Mouse (Mus musculus): Measurements from ENCODE around the gene Gas2l2.
A peak's percentile ranks its signal among the peaks of the same experiment; 100 is the strongest.

Gene Gas2l2

GRCm38 (mm10) chr11:83418566-83418965, 10.7 kb downstream of the Gas2l2 start:
- Histone ChIP-seq H3K27me3 (ENCODE audit: insufficient read depth, low read length) (peaks cover 85% of the 10 kb centered on the region), H3K4me3 (replicated peaks; ENCODE audit: low read length) (peak overlapping the region; percentile 75), H3K9me3 (ENCODE audit: low read length) (no peaks in the 10 kb centered on the region), H3K36me3 (ENCODE audit: insufficient read depth, low read length) (no peaks in the 10 kb centered on the region), H3K4me1 (replicated peaks; ENCODE audit: low read depth, low read length) (peaks cover 16% of the 10 kb centered on the region)
- TF ChIP-seq POU5F1 (IDR thresholded peaks at IDR 0.05; ENCODE audit: borderline replicate concordance, low read length) (no peak), CTCF (conservative IDR thresholded peaks at IDR 0.05; ENCODE audit: low read length) (no peak), NANOG (IDR thresholded peaks at IDR 0.05; ENCODE audit: borderline replicate concordance, low read length) (no peak)

GRCm38 (mm10) chr11:83417708-83418107, 11.5 kb downstream of the Gas2l2 start:
- H3K4me1 ChIP-seq (replicated peaks; ENCODE audit: low read depth, low read length), result peaks cover 16% of the 10 kb centered on the region
- peaks cover 87% of the 10 kb centered on the region for H3K27me3 ChIP-seq (ENCODE audit: insufficient read depth, low read length)
- H3K4me3 ChIP-seq (replicated peaks; ENCODE audit: low read length), result no peak overlapping the region
- H3K9me3 ChIP-seq (ENCODE audit: low read length), result no peaks in the 10 kb centered on the region
- TF ChIP-seq POU5F1 (IDR thresholded peaks at IDR 0.05; ENCODE audit: borderline replicate concordance, low read length) (no peak), CTCF (conservative IDR thresholded peaks at IDR 0.05; ENCODE audit: low read length) (no peak), NANOG (IDR thresholded peaks at IDR 0.05; ENCODE audit: borderline replicate concordance, low read length) (no peak)
- H3K36me3 ChIP-seq (ENCODE audit: insufficient read depth, low read length), result no peaks in the 10 kb centered on the region

DNA sequence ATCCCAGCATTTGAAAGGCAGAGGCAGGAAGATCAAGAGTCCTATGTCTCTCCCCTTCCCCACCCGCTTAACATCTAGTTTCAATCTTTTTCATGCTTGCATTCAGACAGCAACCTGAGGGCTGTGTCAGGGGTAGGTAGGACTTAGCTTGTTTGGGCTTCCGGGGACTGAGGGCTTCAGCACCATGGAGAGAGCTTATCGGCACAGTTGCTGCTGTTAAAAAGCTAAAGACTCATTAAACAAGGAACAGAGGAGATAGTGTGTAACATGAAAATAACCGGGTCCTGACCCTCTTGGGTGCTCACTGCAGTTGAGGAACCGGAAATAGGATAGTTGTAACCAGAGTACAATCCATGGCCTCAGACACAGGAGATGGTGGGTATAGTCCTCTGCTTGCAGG, 12.2 kb downstream of the Gas2l2 start:
- Histone ChIP-seq H3K4me1 (replicated peaks; ENCODE audit: low read depth, low read length) (peaks cover 21% of the 10 kb centered on the region), H3K36me3 (ENCODE audit: insufficient read depth, low read length) (no peaks in the 10 kb centered on the region), H3K27me3 (ENCODE audit: insufficient read depth, low read length) (peaks cover 87% of the 10 kb centered on the region), H3K4me3 (replicated peaks; ENCODE audit: low read length) (no peak overlapping the region), H3K9me3 (ENCODE audit: low read length) (no peaks in the 10 kb centered on the region)
- TF ChIP-seq NANOG (IDR thresholded peaks at IDR 0.05; ENCODE audit: borderline replicate concordance, low read length) (no peak), CTCF (conservative IDR thresholded peaks at IDR 0.05; ENCODE audit: low read length) (no peak), POU5F1 (IDR thresholded peaks at IDR 0.05; ENCODE audit: borderline replicate concordance, low read length) (no peak)

DNA sequence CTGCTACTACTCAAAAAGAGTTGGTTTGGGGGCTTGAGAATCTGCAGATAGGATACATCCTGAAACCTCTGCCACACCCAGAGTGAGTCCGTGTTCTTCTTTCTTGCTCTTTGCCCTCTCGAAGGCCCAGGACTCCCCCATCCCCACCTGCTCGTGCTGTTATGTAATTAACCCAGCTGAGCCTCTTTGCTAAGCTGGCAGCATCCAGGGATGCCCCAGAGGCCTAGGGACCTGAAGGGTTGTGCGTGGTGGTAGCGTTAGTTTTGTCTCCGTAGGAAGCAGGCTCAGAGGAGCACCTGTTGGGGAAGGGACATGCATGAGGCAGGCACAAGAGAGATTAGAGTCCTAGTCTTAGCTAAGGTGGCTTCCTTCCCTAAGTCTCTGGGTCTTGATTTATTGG, 18.7 kb downstream of the Gas2l2 start:
- Histone ChIP-seq H3K4me3 (replicated peaks; ENCODE audit: low read length) (0 out of 2 replicates have a peak overlapping the region, but pooled peaks have one; percentile 80), H3K27me3 (ENCODE audit: insufficient read depth, low read length) (peaks cover 77% of the 10 kb centered on the region), H3K9me3 (ENCODE audit: low read length) (no peaks in the 10 kb centered on the region), H3K4me1 (replicated peaks; ENCODE audit: low read depth, low read length) (peaks cover 27% of the 10 kb centered on the region), H3K36me3 (ENCODE audit: insufficient read depth, low read length) (no peaks in the 10 kb centered on the region)
- no peak for TF ChIP-seq NANOG (IDR thresholded peaks at IDR 0.05; ENCODE audit: borderline replicate concordance, low read length)
- TF ChIP-seq CTCF (conservative IDR thresholded peaks at IDR 0.05; ENCODE audit: low read length), result no peak
- TF ChIP-seq POU5F1 (IDR thresholded peaks at IDR 0.05; ENCODE audit: borderline replicate concordance, low read length), result no peak

- no peaks in the 10 kb centered on the region for H3K9me3 ChIP-seq (ENCODE audit: low read length)
- H3K4me3 ChIP-seq (replicated peaks; ENCODE audit: low read length), result peak overlapping the region; percentile 80
- H3K4me1 ChIP-seq (replicated peaks; ENCODE audit: low read depth, low read length), result peaks cover 30% of the 10 kb centered on the region
- H3K27me3 ChIP-seq (ENCODE audit: insufficient read depth, low read length), result peaks cover 75% of the 10 kb centered on the region
- TF ChIP-seq CTCF (conservative IDR thresholded peaks at IDR 0.05; ENCODE audit: low read length), result no peak
- no peak for TF ChIP-seq POU5F1 (IDR thresholded peaks at IDR 0.05; ENCODE audit: borderline replicate concordance, low read length)
- TF ChIP-seq NANOG (IDR thresholded peaks at IDR 0.05; ENCODE audit: borderline replicate concordance, low read length), result no peak
- no peaks in the 10 kb centered on the region for H3K36me3 ChIP-seq (ENCODE audit: insufficient read depth, low read length)
Observed at GRCm38 (mm10) chr11:83409792-83410291, 19.4 kb downstream of the Gas2l2 start.

- H3K4me3 ChIP-seq (replicated peaks; ENCODE audit: low read length), result peak within 1 kb of the TSS; percentile 80
- peaks cover 35% of the 10 kb centered on the region for H3K4me1 ChIP-seq (replicated peaks; ENCODE audit: low read depth, low read length)
- peaks cover 4% of the 10 kb centered on the region for H3K36me3 ChIP-seq (ENCODE audit: insufficient read depth, low read length)
- TF ChIP-seq NANOG (IDR thresholded peaks at IDR 0.05; ENCODE audit: borderline replicate concordance, low read length) (no peak), POU5F1 (IDR thresholded peaks at IDR 0.05; ENCODE audit: borderline replicate concordance, low read length) (no peak), CTCF (conservative IDR thresholded peaks at IDR 0.05; ENCODE audit: low read length) (no peak)
- H3K9me3 ChIP-seq (ENCODE audit: low read length), result no peaks in the 10 kb centered on the region
- peaks cover 71% of the 10 kb centered on the region for H3K27me3 ChIP-seq (ENCODE audit: insufficient read depth, low read length)
Observed at GRCm38 (mm10) chr11:83409087-83409754, 20.0 kb downstream of the Gas2l2 start, which contains the start of gene Rasl10b. Rasl10b (plus strand) TSS chr11:83409137.

GRCm38 (mm10) chr11:83408242-83408641, 21.0 kb downstream of the Gas2l2 start:
- Histone ChIP-seq H3K36me3 (ENCODE audit: insufficient read depth, low read length) (peaks cover 13% of the 10 kb centered on the region), H3K4me1 (replicated peaks; ENCODE audit: low read depth, low read length) (peaks cover 43% of the 10 kb centered on the region), H3K4me3 (replicated peaks; ENCODE audit: low read length) (no peak overlapping the region), H3K9me3 (ENCODE audit: low read length) (no peaks in the 10 kb centered on the region), H3K27me3 (ENCODE audit: insufficient read depth, low read length) (peaks cover 63% of the 10 kb centered on the region)
- TF ChIP-seq POU5F1 (IDR thresholded peaks at IDR 0.05; ENCODE audit: borderline replicate concordance, low read length) (no peak), NANOG (IDR thresholded peaks at IDR 0.05; ENCODE audit: borderline replicate concordance, low read length) (no peak), CTCF (conservative IDR thresholded peaks at IDR 0.05; ENCODE audit: low read length) (no peak)

DNA sequence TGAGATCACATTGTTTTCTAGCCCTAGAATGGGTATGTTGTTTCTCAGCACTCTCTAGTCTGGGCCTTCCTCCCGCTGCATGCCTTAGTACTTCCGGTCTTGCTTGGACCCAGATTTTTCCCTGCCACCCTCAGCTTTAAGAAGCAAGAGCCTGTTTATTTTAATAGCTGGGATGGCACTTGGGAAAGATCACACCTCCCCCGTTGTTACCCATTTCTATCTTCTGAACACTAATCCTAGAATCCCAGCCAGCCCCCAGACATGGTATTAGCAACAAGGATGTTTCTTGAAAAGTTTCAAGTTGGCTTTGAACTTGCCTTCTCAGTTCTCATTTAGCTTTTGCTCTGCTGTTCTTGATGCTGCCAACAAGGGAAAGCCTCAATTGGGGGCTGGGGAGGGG, 22.9 kb downstream of the Gas2l2 start:
- H3K27me3 ChIP-seq (ENCODE audit: insufficient read depth, low read length), result peaks cover 44% of the 10 kb centered on the region

More for the DNA sequence above, 22.9 kb downstream of the Gas2l2 start:
- no peak overlapping the region for H3K4me3 ChIP-seq (replicated peaks; ENCODE audit: low read length)
- peaks cover 23% of the 10 kb centered on the region for H3K36me3 ChIP-seq (ENCODE audit: insufficient read depth, low read length)
- H3K4me1 ChIP-seq (replicated peaks; ENCODE audit: low read depth, low read length), result peaks cover 45% of the 10 kb centered on the region
- no peaks in the 10 kb centered on the region for H3K9me3 ChIP-seq (ENCODE audit: low read length)
- TF ChIP-seq CTCF (conservative IDR thresholded peaks at IDR 0.05; ENCODE audit: low read length) (no peak), NANOG (IDR thresholded peaks at IDR 0.05; ENCODE audit: borderline replicate concordance, low read length) (no peak), POU5F1 (IDR thresholded peaks at IDR 0.05; ENCODE audit: borderline replicate concordance, low read length) (no peak)

Measured in E14TG2a.4 (cell line).